Mouse (Mus musculus) kidney, adult 8-10 months (tissue): ENCODE measurements around the gene Grm4.

ENCODE experiments used
- DNase-seq, 2 experiments: peaks; one replicate each; pipeline ENCODE4 v3.0.0; 2022

Grm4 gene

GRCm38 (mm10) chr17:27511865-27512618, 9.2 kb downstream of the Grm4 start:
- no peak for DNase-seq

GRCm38 (mm10) chr17:27511125-27511735, 10.0 kb downstream of the Grm4 start:
- no peak for DNase-seq

GRCm38 (mm10) chr17:27510258-27511124, 10.7 kb downstream of the Grm4 start:
- DNase-seq: no peak

GRCm38 (mm10) chr17:27509056-27509455, 12.1 kb downstream of the Grm4 start:
- DNase-seq: no peak

- no peak for DNase-seq
Observed at GRCm38 (mm10) chr17:27508513-27508912, 12.7 kb downstream of the Grm4 start.

- DNase-seq: no peak
Observed at GRCm38 (mm10) chr17:27508002-27508401, 13.2 kb downstream of the Grm4 start.

- no peak for DNase-seq
Observed at GRCm38 (mm10) chr17:27507591-27507945, 13.6 kb downstream of the Grm4 start.

GRCm38 (mm10) chr17:27506871-27507590, 14.2 kb downstream of the Grm4 start:
- DNase-seq: no peak

- no peak for DNase-seq
Observed at GRCm38 (mm10) chr17:27506362-27506761, 14.8 kb downstream of the Grm4 start.

- no peak for DNase-seq
Observed at GRCm38 (mm10) chr17:27505221-27505881, 15.9 kb downstream of the Grm4 start.

GRCm38 (mm10) chr17:27503869-27504268, 17.3 kb downstream of the Grm4 start:
- DNase-seq: no peak

GRCm38 (mm10) chr17:27502736-27503445, 18.3 kb downstream of the Grm4 start:
- no peak for DNase-seq

GRCm38 (mm10) chr17:27502288-27502687, 18.9 kb downstream of the Grm4 start:
- DNase-seq: no peak

- no peak for DNase-seq
Observed at GRCm38 (mm10) chr17:27501331-27502251, 19.6 kb downstream of the Grm4 start.

GRCm38 (mm10) chr17:27500811-27501210, 20.4 kb downstream of the Grm4 start:
- DNase-seq: no peak

GRCm38 (mm10) chr17:27499080-27499479, 22.1 kb downstream of the Grm4 start:
- DNase-seq: no peak

- DNase-seq: no peak
Observed at GRCm38 (mm10) chr17:27497798-27498197, 23.4 kb downstream of the Grm4 start.

GRCm38 (mm10) chr17:27495008-27495540, 26.1 kb downstream of the Grm4 start:
- no peak for DNase-seq

- DNase-seq: no peak
Observed at GRCm38 (mm10) chr17:27493969-27494368, 27.2 kb downstream of the Grm4 start.

- DNase-seq: no peak
Observed at GRCm38 (mm10) chr17:27493389-27493788, 27.8 kb downstream of the Grm4 start.
